Mouse (Mus musculus): Measurements from ENCODE around the gene 4931422A03Rik.
A peak's percentile ranks its signal among the peaks of the same experiment; 100 is the strongest.
"Not testable (repeated sequence)": the region's sequence is repeated elsewhere in the genome, so short reads cannot be mapped to it uniquely, and the experiment has no call there.

Gene 4931422A03Rik

GRCm38 (mm10) chr2:104028139-104028723 is at the start of gene 4931422A03Rik:
4931422A03Rik (minus strand) TSS chr2:104028361.
- DNase-seq, result no peak

GRCm38 (mm10) chr2:104069704-104070185 is 41.6 kb upstream of the 4931422A03Rik start, which contains the start of gene Cd59b:
Cd59b (plus strand) TSS chr2:104069849.
- DNase-seq, result peak; percentile 33

- not testable (repeated sequence) for DNase-seq
These were observed 40.3 kb upstream of the 4931422A03Rik start, which contains the start of gene Gm10799 for GRCm38 (mm10) chr2:104068450-104068849. Gm10799 (minus strand) TSS chr2:104068550.

GRCm38 (mm10) chr2:104065526-104065925 is 37.4 kb upstream of the 4931422A03Rik start, which contains the start of gene Gm10912:
Gm10912 (plus strand) TSS chr2:104065826.
- not testable (repeated sequence) for DNase-seq

GRCm38 (mm10) chr2:104064152-104064551 is 36.0 kb upstream of the 4931422A03Rik start:
- DNase-seq, result no peak

GRCm38 (mm10) chr2:104062665-104063064 is 34.5 kb upstream of the 4931422A03Rik start:
- no peak for DNase-seq

- no peak for DNase-seq
These were observed 32.8 kb upstream of the 4931422A03Rik start for GRCm38 (mm10) chr2:104060996-104061395.

GRCm38 (mm10) chr2:104059786-104060185 is 31.6 kb upstream of the 4931422A03Rik start:
- DNase-seq, result no peak

- DNase-seq, result no peak
These were observed 30.8 kb upstream of the 4931422A03Rik start for GRCm38 (mm10) chr2:104058954-104059353.

- DNase-seq, result no peak
These were observed 30.2 kb upstream of the 4931422A03Rik start for GRCm38 (mm10) chr2:104058381-104058780.

- DNase-seq, result no peak
These were observed 16.4 kb upstream of the 4931422A03Rik start for GRCm38 (mm10) chr2:104044479-104045080.

GRCm38 (mm10) chr2:104043624-104044478 is 15.7 kb upstream of the 4931422A03Rik start:
- DNase-seq, result no peak

- no peak for DNase-seq
These were observed 14.6 kb upstream of the 4931422A03Rik start for GRCm38 (mm10) chr2:104042766-104043165.

GRCm38 (mm10) chr2:104041632-104042031 is 13.5 kb upstream of the 4931422A03Rik start:
- DNase-seq, result no peak

- DNase-seq, result no peak
These were observed 10.1 kb upstream of the 4931422A03Rik start for GRCm38 (mm10) chr2:104038236-104038635.

- no peak for DNase-seq
These were observed 8.2 kb upstream of the 4931422A03Rik start for GRCm38 (mm10) chr2:104036316-104036715.

GRCm38 (mm10) chr2:104035595-104035994 is 7.4 kb upstream of the 4931422A03Rik start:
- no peak for DNase-seq

GRCm38 (mm10) chr2:104034832-104035472 is 6.8 kb upstream of the 4931422A03Rik start:
- DNase-seq, result peak; percentile 57

- no peak for DNase-seq
These were observed 3.9 kb upstream of the 4931422A03Rik start for GRCm38 (mm10) chr2:104032056-104032455.

GRCm38 (mm10) chr2:104030381-104030780 is 2.2 kb upstream of the 4931422A03Rik start:
- no peak for DNase-seq

GRCm38 (mm10) chr2:104029074-104029473 is 913 bp upstream of the 4931422A03Rik start:
- no peak for DNase-seq

GRCm38 (mm10) chr2:104027458-104028138 is 563 bp downstream of the 4931422A03Rik start, which contains the start of gene Fbxo3:
Fbxo3 (plus strand) TSS chr2:104027721.
- peak; percentile 91 for DNase-seq
